In the genomic region with DNA sequence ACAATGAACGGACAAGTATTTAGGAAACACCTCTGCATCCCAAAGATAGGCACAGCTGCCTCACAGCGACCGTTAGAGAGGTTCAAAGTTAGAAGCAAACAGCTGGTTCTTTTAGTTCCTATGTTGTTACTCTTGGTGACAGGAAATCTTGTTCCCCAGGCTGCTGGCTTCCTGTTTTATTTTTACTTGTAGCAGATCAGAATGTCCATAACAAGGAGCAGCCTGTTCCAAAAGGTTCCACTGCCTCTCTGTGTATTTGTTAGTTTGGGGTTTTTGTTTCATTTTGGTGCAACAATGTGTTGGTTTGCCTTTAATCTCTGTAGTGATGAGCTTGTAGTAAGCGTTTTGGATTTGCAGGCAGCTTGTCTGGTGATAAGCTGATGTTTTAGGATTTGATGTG, we compare ENCODE assay signal across 8 mouse cellular contexts. TPM values are rescaled to one million over a fixed set of nuclear protein-coding genes. Genes with fewer than 3 reads are reported as not detected.
A peak's percentile ranks its signal among the peaks of the same experiment; 100 is the strongest.
DNase-seq lines count a peak whose midpoint lies in the region; ATAC-seq lines count a peak whose summit lies in the region.

No protein-coding gene starts in this region.

- H3K4me2 ChIP-seq in heart, embryonic 11.5 days: peak overlapping the region; percentile 6; the same call in 1 of the 2 replicates
- no peak overlapping the region for H3K4me2 ChIP-seq in liver, embryonic 16.5 days (ENCODE audit: low read depth, low read length)

- H3K4me1 ChIP-seq in heart, embryonic 11.5 days (ENCODE audit: control insufficient read depth, insufficient read depth, low read length): peaks cover 51% of the 10 kb centered on the region
- peaks cover 42% of the 10 kb centered on the region for H3K4me1 ChIP-seq in liver, embryonic 16.5 days (ENCODE audit: control insufficient read depth, low read depth, low read length)
- H3K4me1 ChIP-seq in hindbrain, embryonic 10.5 days (replicated peaks): peaks cover 31% of the 10 kb centered on the region

- H3K27me3 ChIP-seq in heart, embryonic 11.5 days (ENCODE audit: control insufficient read depth, insufficient read depth, low read length): no peaks in the 10 kb centered on the region
- no peaks in the 10 kb centered on the region for H3K27me3 ChIP-seq in liver, embryonic 16.5 days (ENCODE audit: control insufficient read depth, insufficient read depth, low read depth, low read length)
- no peaks in the 10 kb centered on the region for H3K27me3 ChIP-seq in hindbrain, embryonic 10.5 days (ENCODE audit: insufficient read depth, poor library complexity, severe bottlenecking)

- ATAC-seq in heart, embryonic 11.5 days (replicated peaks; ENCODE audit: insufficient number of reproducible peaks, low FRiP score, low TSS enrichment): no peak
- no peak for ATAC-seq in liver, embryonic 16.5 days (ENCODE audit: low read depth)
- ATAC-seq in erythroid progenitor cell, adult 5-6 weeks (replicated peaks; ENCODE audit: low FRiP score, poor library complexity, severe bottlenecking): no peak

- WGBS in heart, embryonic 11.5 days (ENCODE audit: insufficient replicate concordance): 31% methylated on average over 4 of the region's 4 CpGs
- 17% methylated on average over 4 of the region's 4 CpGs for WGBS in liver, embryonic 16.5 days (ENCODE audit: insufficient replicate concordance)
- WGBS in hindbrain, embryonic 10.5 days: 75% methylated on average over 4 of the region's 4 CpGs

- peak; percentile 50 to 57 for DNase-seq in spleen, postnatal 36 days (ENCODE audit: low spot score in 2 of 2)
- DNase-seq in spleen, adult 18-20 months: no peak
- peak; percentile 60 for DNase-seq in thymus, postnatal 25 days
- DNase-seq in ovary, postnatal 10 days (ENCODE audit: low spot score): no peak
- DNase-seq in hindbrain, embryonic 10.5 days (ENCODE audit: low spot score): no peak

- H3K9me3 ChIP-seq in heart, embryonic 11.5 days (replicated peaks; ENCODE audit: control insufficient read depth, low read length): no peaks in the 10 kb centered on the region
- H3K9me3 ChIP-seq in liver, embryonic 16.5 days (replicated peaks; ENCODE audit: control insufficient read depth, low read length): no peaks in the 10 kb centered on the region
- no peaks in the 10 kb centered on the region for H3K9me3 ChIP-seq in hindbrain, embryonic 10.5 days

- H3K9ac ChIP-seq in heart, embryonic 11.5 days (ENCODE audit: low read depth, low read length): 0 out of 2 replicates have a peak overlapping the region, but pooled peaks have one; percentile 52
- no peak overlapping the region for H3K9ac ChIP-seq in liver, embryonic 16.5 days (ENCODE audit: low read depth, low read length)

- H3K4me3 ChIP-seq in heart, embryonic 11.5 days (ENCODE audit: low read depth, low read length): no peak overlapping the region
- H3K4me3 ChIP-seq in liver, embryonic 16.5 days (ENCODE audit: low read depth, low read length): no peak overlapping the region
- H3K4me3 ChIP-seq in hindbrain, embryonic 10.5 days: no peak overlapping the region

- peak overlapping the region; percentile 62 for H3K27ac ChIP-seq in heart, embryonic 11.5 days (ENCODE audit: low read depth, low read length)
- H3K27ac ChIP-seq in liver, embryonic 16.5 days (ENCODE audit: low read length): peak overlapping the region; percentile 51
- no peak overlapping the region for H3K27ac ChIP-seq in hindbrain, embryonic 10.5 days

- peaks cover 7% of the 10 kb centered on the region; the same call in 1 of the 2 replicates for H3K36me3 ChIP-seq in heart, embryonic 11.5 days (ENCODE audit: control insufficient read depth, insufficient read depth, low read length)
- H3K36me3 ChIP-seq in liver, embryonic 16.5 days (ENCODE audit: control insufficient read depth, insufficient read depth): peaks cover 2% of the 10 kb centered on the region; the same call in 1 of the 2 replicates
- H3K36me3 ChIP-seq in hindbrain, embryonic 10.5 days: peaks cover 35% of the 10 kb centered on the region

RNA-seq across cellular contexts. Expression of a gene that starts 37.6 kb away (rescaled TPM):
- polyA plus RNA-seq in heart, embryonic 11.5 days (2014; fragmentation: Nextera tagmentation; extraction: Ambion mirVana): 0.27 and 0.77 TPM in 2 replicates
- polyA plus RNA-seq in liver, embryonic 16.5 days (2015; fragmentation: Nextera tagmentation; extraction: Ambion mirVana): 0.13 TPM in 1 of 2 replicates, not detected in the other
- polyA plus RNA-seq in hindbrain, embryonic 10.5 days (2016; fragmentation: Nextera tagmentation; extraction: Ambion mirVana): 1.1 and 2.2 TPM in 2 replicates
- not detected in 2 replicates for total RNA-seq in erythroid progenitor cell, adult 5-6 weeks (2015; ENCODE audit: low replicate concordance)
- not detected in 2 replicates for total RNA-seq in erythroid progenitor cell, adult 5-6 weeks (2017; ENCODE audit: low replicate concordance)

RNA-seq across cellular contexts. Expression of a gene that starts 38.0 kb away (rescaled TPM):
- 0.37 and 0.61 TPM in 2 replicates for polyA plus RNA-seq in heart, embryonic 11.5 days (2014; fragmentation: Nextera tagmentation; extraction: Ambion mirVana)
- not detected in 2 replicates for polyA plus RNA-seq in liver, embryonic 16.5 days (2015; fragmentation: Nextera tagmentation; extraction: Ambion mirVana)
- 0.32 and 0.35 TPM in 2 replicates for polyA plus RNA-seq in hindbrain, embryonic 10.5 days (2016; fragmentation: Nextera tagmentation; extraction: Ambion mirVana)
- total RNA-seq in erythroid progenitor cell, adult 5-6 weeks (2015; ENCODE audit: low replicate concordance): not detected in 2 replicates
- total RNA-seq in erythroid progenitor cell, adult 5-6 weeks (2017; ENCODE audit: low replicate concordance): not detected in 2 replicates

RNA-seq across cellular contexts. Expression of a gene that starts 44.1 kb away (rescaled TPM):
- 37.3 and 55.8 TPM in 2 replicates for polyA plus RNA-seq in heart, embryonic 11.5 days (2014; fragmentation: Nextera tagmentation; extraction: Ambion mirVana)
- polyA plus RNA-seq in liver, embryonic 16.5 days (2015; fragmentation: Nextera tagmentation; extraction: Ambion mirVana): 41.4 and 42.7 TPM in 2 replicates
- 42.1 and 67.1 TPM in 2 replicates for polyA plus RNA-seq in hindbrain, embryonic 10.5 days (2016; fragmentation: Nextera tagmentation; extraction: Ambion mirVana)
- total RNA-seq in erythroid progenitor cell, adult 5-6 weeks (2015; ENCODE audit: low replicate concordance): 79.6 and 83.6 TPM in 2 replicates
- total RNA-seq in erythroid progenitor cell, adult 5-6 weeks (2017; ENCODE audit: low replicate concordance): 59.7 and 73.7 TPM in 2 replicates

Comparison
In these comparisons a context has a peak if more than half of its experiments do, and no peak if none do; other contexts are left out.
1. DNase-seq: peak in spleen, postnatal 36 days (2 of 2) and thymus, postnatal 25 days (single experiment); none in spleen, adult 18-20 months (0 of 2), ovary, postnatal 10 days (single experiment) and hindbrain, embryonic 10.5 days (single experiment).